Mouse (Mus musculus) liver, postnatal 0 days (tissue): Measurements from ENCODE around the gene Brf1.

Experiments used
- CTCF ChIP-seq: sonication (generic); IDR thresholded peaks from 2 replicates; pipeline ENCODE4 v1.5.1; 2016; ENCODE audit warnings: antibody characterized with exemption, low read depth
- EP300 ChIP-seq: IDR thresholded peaks from 2 replicates; pipeline ENCODE4 v1.6.1; 2016; ENCODE audit warnings: antibody characterized with exemption, low read depth, mild to moderate bottlenecking

DNA sequence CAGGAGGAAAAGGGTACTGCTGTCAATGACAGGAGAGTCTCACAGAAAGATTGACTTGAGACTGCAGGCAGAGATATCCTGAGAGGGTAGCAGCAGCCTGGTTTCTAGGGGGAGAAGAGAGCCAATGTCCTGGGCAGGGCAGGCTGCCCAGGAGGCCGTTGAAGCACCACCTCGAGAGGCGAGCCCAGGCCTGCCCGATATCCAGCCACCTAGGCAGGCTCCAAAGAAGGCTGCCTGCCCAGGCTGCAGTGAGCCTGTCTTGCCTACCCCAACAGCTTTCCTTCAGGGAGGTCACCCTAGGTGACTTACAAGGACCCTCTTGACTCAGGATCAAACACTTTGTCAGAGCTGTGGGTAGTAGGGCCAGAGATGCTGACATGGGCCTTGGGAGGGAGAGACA, 60.3 kb downstream of the Brf1 start:
- TF ChIP-seq CTCF: no peak
- TF ChIP-seq EP300: no peak
